Mouse (Mus musculus) heart, postnatal 14 days (tissue): ENCODE measurements at regions not wholly inside any gene's neighbourhood (a gene's known extent, or its start where the extent isn't known, plus 50 kb on each side); places are given as distances from the start of the nearest gene placed in this dataset.
A peak's percentile ranks its signal among the peaks of the same experiment; 100 is the strongest.

Experiments used
- DNase-seq, 2 experiments: peaks; one replicate each; pipeline ENCODE4 v3.0.0; 2021 to 2022
- intact Hi-C: fragments of 180-260 bp; cut with DNase I; formaldehyde crosslinking; loops from one replicate; pipeline ENCODE4 v1.15.1; 2025

GRCm38 (mm10) chr8:24294565-24294964 is 431.1 kb downstream of the Adam3 start:
- no peak for DNase-seq

GRCm38 (mm10) chr8:24287861-24288260 is 437.8 kb downstream of the Adam3 start:
- intact Hi-C loops, result no loop called here

More at GRCm38 (mm10) chr8:24294565-24294964, 431.1 kb downstream of the Adam3 start:
- intact Hi-C loops, result no loop called here

GRCm38 (mm10) chr8:24284966-24285365 is 440.7 kb downstream of the Adam3 start:
- intact Hi-C loops, result loop anchor here (5.0 kb wide), 1 partner anchor 242 kb away; no protein-coding TSS in a partner anchor
- peak in 1 of 2 experiments; percentile 18 for DNase-seq

More at GRCm38 (mm10) chr8:24287861-24288260, 437.8 kb downstream of the Adam3 start:
- no peak for DNase-seq

- DNase-seq, result no peak
- intact Hi-C loops, result loop anchor here (5.0 kb wide), 1 partner anchor 243 kb away; no protein-coding TSS in a partner anchor
These were observed 441.7 kb downstream of the Adam3 start for GRCm38 (mm10) chr8:24283901-24284405.

- intact Hi-C loops, result loop anchor here (5.0 kb wide), 1 partner anchor 247 kb away; no protein-coding TSS in a partner anchor
- DNase-seq, result no peak
These were observed 445.4 kb downstream of the Adam3 start for GRCm38 (mm10) chr8:24280296-24280695.

- intact Hi-C loops, result loop anchor here (5.0 kb wide), 1 partner anchor 109 kb away; no protein-coding TSS in a partner anchor
These were observed 447.3 kb downstream of the Adam3 start for GRCm38 (mm10) chr8:24278391-24278790.

GRCm38 (mm10) chr8:24261359-24261758 is 464.3 kb downstream of the Adam3 start:
- intact Hi-C loops, result no loop called here
- DNase-seq, result no peak

More at GRCm38 (mm10) chr8:24278391-24278790, 447.3 kb downstream of the Adam3 start:
- DNase-seq, result peak in 1 of 2 experiments; percentile 5

- intact Hi-C loops, result no loop called here
- DNase-seq, result no peak
These were observed 467.0 kb downstream of the Adam3 start for GRCm38 (mm10) chr8:24258622-24259021.

- intact Hi-C loops, result no loop called here
These were observed 483.4 kb downstream of the Adam3 start for GRCm38 (mm10) chr8:24242211-24242610.

GRCm38 (mm10) chr8:24240211-24240983 is 485.3 kb downstream of the Adam3 start:
- intact Hi-C loops, result no loop called here
- DNase-seq, result no peak

More at GRCm38 (mm10) chr8:24242211-24242610, 483.4 kb downstream of the Adam3 start:
- DNase-seq, result no peak

- intact Hi-C loops, result no loop called here
These were observed 490.7 kb downstream of the Adam3 start for GRCm38 (mm10) chr8:24234981-24235380.

GRCm38 (mm10) chr8:24228148-24228547 is 497.5 kb downstream of the Adam3 start:
- intact Hi-C loops, result no loop called here
- peak in 1 of 2 experiments; percentile 7 for DNase-seq

More at GRCm38 (mm10) chr8:24234981-24235380, 490.7 kb downstream of the Adam3 start:
- DNase-seq, result no peak

GRCm38 (mm10) chr8:24227331-24228072 is 498.1 kb downstream of the Adam3 start:
- intact Hi-C loops, result no loop called here
- no peak for DNase-seq

- DNase-seq, result no peak
- intact Hi-C loops, result no loop called here
These were observed 505.4 kb downstream of the Adam3 start for GRCm38 (mm10) chr8:24220222-24220621.

GRCm38 (mm10) chr8:24216655-24217054 is 509.0 kb downstream of the Adam3 start:
- intact Hi-C loops, result no loop called here
- DNase-seq, result no peak

GRCm38 (mm10) chr8:24215510-24216138 is 510.0 kb downstream of the Adam3 start:
- no peak for DNase-seq
- intact Hi-C loops, result no loop called here

- no peak for DNase-seq
- intact Hi-C loops, result no loop called here
These were observed 511.3 kb downstream of the Adam3 start for GRCm38 (mm10) chr8:24214315-24214714.

- DNase-seq, result no peak
These were observed 513.1 kb downstream of the Adam3 start for GRCm38 (mm10) chr8:24212216-24213200.

GRCm38 (mm10) chr8:24211091-24211490 is 514.6 kb downstream of the Adam3 start:
- intact Hi-C loops, result no loop called here
- no peak for DNase-seq

More at GRCm38 (mm10) chr8:24212216-24213200, 513.1 kb downstream of the Adam3 start:
- intact Hi-C loops, result no loop called here
